Mouse (Mus musculus) C2C12 (cell line): ENCODE data around the gene St3gal3. TPM values are rescaled to one million over a fixed set of nuclear protein-coding genes. Genes with fewer than 3 reads are reported as not detected.

Experiments used
- H3K27me3 ChIP-seq: one replicate; pipeline ENCODE4 v1.6.1; 2011; ENCODE audit not compliant: control insufficient read depth, insufficient read depth, insufficient read length
- H3K36me3 ChIP-seq: one replicate; pipeline ENCODE4 v1.6.1; 2011; ENCODE audit not compliant: control insufficient read depth, insufficient read depth
- H3K4me3 ChIP-seq: one replicate; pipeline ENCODE4 v1.5.1; 2011; ENCODE audit warnings: mild to moderate bottlenecking, control low read depth; ENCODE audit not compliant: poor library complexity, insufficient read depth, severe bottlenecking
- H3K79me2 ChIP-seq: one replicate; pipeline ENCODE4 v1.6.1; 2011; ENCODE audit not compliant: control insufficient read depth, insufficient read depth
- H3K79me3 ChIP-seq: one replicate; pipeline ENCODE4 v1.6.1; 2011; ENCODE audit warnings: low read depth, control low read depth
- H3ac ChIP-seq: one replicate; pipeline ENCODE3; 2011; ENCODE audit warnings: low read depth; ENCODE audit not compliant: control insufficient read depth, insufficient read length
- CEBPB ChIP-seq: IDR thresholded peaks from one replicate; pipeline ENCODE4 v1.6.1; 2011; ENCODE audit warnings: low read depth, mild to moderate bottlenecking, control low read depth, moderate library complexity
- CTCF ChIP-seq: IDR thresholded peaks from one replicate; pipeline ENCODE4 v1.5.1; 2011; ENCODE audit not compliant: control insufficient read depth, insufficient read depth, insufficient read length
- FOSL1 ChIP-seq: IDR thresholded peaks from one replicate; pipeline ENCODE4 v1.8.0; 2011; ENCODE audit warnings: mild to moderate bottlenecking, low read length; ENCODE audit not compliant: poor library complexity, insufficient read depth, severe bottlenecking
- MAX ChIP-seq: IDR thresholded peaks from one replicate; pipeline ENCODE4 v1.6.1; 2011; ENCODE audit warnings: mild to moderate bottlenecking, control low read depth
- MYOD1 ChIP-seq: IDR thresholded peaks from one replicate; pipeline ENCODE4 v1.6.1; 2011; ENCODE audit warnings: low read depth; ENCODE audit not compliant: control insufficient read depth, insufficient read length
- MYOG ChIP-seq: IDR thresholded peaks from one replicate; pipeline ENCODE4 v1.6.1; 2011; ENCODE audit not compliant: control insufficient read depth, insufficient read length; ENCODE audit errors: extremely low read depth
- USF1 ChIP-seq: IDR thresholded peaks from one replicate; pipeline ENCODE4 v1.6.1; 2011; ENCODE audit warnings: low read depth, mild to moderate bottlenecking, control low read depth, moderate library complexity
- polyA plus RNA-seq: library from polyadenylated mRNA; unstranded; fragments of >200 nt; fragmentation: generic; extraction: Trizol; gene quantifications from one replicate; pipeline ENCODE4 v1.2.1, GENCODE M21; 2012; ENCODE audit warnings: missing spikeins

The St3gal3 gene
- polyA plus RNA-seq, 1 experiment = 20.4 TPM

- no peak overlapping the region for H3ac ChIP-seq
- no peaks in the 10 kb centered on the region for H3K79me3 ChIP-seq
- no peak overlapping the region for H3K4me3 ChIP-seq
- no peaks in the 10 kb centered on the region for H3K36me3 ChIP-seq
- no peaks in the 10 kb centered on the region for H3K79me2 ChIP-seq
- TF ChIP-seq CTCF = no peak
- H3K27me3 ChIP-seq = no peaks in the 10 kb centered on the region
Measured at GRCm38 (mm10) chr4:118054615-118055014, 80.1 kb downstream of the St3gal3 start.

DNA sequence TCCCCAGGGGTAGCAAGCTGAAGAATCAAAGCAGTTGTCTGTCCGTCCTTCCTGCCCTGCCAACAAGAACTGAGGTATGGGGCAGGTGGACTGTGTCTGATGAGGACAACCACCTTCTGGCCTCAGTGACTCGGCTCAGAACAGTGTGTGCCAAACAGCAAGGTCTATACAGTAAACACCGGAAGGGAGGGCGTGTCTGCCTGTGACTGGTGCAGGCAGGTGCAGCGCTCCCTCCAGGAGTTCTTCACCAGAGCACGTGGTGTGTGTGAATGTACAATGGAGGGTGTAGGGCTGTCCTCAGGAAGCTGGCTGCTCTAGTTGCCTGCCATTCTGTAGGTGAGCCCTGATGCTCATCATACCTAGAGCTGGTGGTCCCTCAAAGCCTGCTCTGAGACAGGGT, 80.8 kb downstream of the St3gal3 start:
- TF ChIP-seq USF1 (no peak), MYOD1 (no peak), CEBPB (no peak), MYOG (no peak), MAX (no peak), FOSL1 (no peak), CTCF (no peak)
- no peaks in the 10 kb centered on the region for H3K79me3 ChIP-seq
- no peaks in the 10 kb centered on the region for H3K36me3 ChIP-seq
- no peaks in the 10 kb centered on the region for H3K79me2 ChIP-seq
- H3K27me3 ChIP-seq = no peaks in the 10 kb centered on the region
- no peak overlapping the region for H3ac ChIP-seq
- no peak overlapping the region for H3K4me3 ChIP-seq

DNA sequence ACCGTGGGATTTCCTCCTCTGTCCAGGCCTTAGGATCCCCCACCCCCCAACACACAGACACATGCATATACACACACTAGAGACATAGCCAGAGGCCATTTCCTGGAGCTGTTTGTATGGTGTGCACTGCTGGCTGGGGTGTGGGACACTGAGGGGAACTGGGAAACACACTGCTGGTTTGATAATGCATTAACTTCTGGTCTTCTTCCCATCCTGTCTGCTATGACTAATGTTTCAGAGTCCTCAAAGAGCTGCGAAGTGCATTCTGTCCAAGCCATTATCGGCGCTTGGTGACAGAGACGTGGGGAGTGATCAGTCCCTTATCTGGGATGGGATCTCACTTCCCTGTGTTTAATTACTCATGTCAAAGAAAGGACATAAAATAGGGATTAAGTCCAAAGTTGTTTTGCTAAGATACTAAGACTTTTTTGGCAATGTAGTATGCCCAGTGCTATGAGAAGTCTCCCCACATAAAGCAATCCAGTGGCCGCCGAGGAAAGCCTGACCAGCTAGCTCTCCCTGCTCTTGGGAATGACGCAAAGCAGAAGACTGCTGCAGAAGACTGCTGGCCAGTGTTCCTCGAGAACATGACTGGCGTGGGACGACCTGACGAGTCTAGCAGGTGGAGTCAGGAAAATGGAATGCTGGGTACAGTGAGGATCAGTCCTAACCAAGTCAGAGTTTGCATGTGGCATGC, 85.0 kb downstream of the St3gal3 start:
- Histone ChIP-seq H3K79me3 (no peaks in the 10 kb centered on the region), H3K4me3 (no peak overlapping the region), H3K79me2 (no peaks in the 10 kb centered on the region), H3K27me3 (no peaks in the 10 kb centered on the region), H3K36me3 (no peaks in the 10 kb centered on the region), H3ac (no peak overlapping the region)
- TF ChIP-seq MYOD1 (peak; percentile 45), USF1 (no peak)

DNA sequence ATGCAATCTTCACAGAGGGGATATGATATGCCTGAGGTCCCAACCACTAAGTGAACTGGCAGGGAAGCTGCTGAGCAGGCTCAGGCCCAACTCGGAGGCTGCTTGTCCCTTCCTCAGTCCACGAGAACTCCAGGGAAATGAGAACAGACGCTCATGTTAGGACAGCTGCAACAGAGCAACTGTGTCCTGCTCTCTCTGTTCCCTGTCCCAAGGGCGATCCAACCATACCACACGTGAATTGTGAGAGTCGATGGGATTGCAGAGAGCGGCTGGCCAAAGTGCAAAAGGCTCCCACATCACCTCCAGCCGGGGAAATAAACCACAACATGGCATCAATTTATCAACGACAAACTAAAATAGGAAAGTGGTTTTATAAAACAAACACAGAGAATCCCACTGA, 90.2 kb downstream of the St3gal3 start:
- H3K79me2 ChIP-seq = no peaks in the 10 kb centered on the region
- TF ChIP-seq USF1 = no peak
- TF ChIP-seq MYOD1 = peak; percentile 59
- no peak for TF ChIP-seq CTCF
- no peak for TF ChIP-seq MYOG
- TF ChIP-seq CEBPB = no peak
- no peak for TF ChIP-seq FOSL1
- H3K4me3 ChIP-seq = no peak overlapping the region
- H3ac ChIP-seq = no peak overlapping the region
- no peaks in the 10 kb centered on the region for H3K79me3 ChIP-seq
- no peaks in the 10 kb centered on the region for H3K27me3 ChIP-seq
- no peaks in the 10 kb centered on the region for H3K36me3 ChIP-seq

DNA sequence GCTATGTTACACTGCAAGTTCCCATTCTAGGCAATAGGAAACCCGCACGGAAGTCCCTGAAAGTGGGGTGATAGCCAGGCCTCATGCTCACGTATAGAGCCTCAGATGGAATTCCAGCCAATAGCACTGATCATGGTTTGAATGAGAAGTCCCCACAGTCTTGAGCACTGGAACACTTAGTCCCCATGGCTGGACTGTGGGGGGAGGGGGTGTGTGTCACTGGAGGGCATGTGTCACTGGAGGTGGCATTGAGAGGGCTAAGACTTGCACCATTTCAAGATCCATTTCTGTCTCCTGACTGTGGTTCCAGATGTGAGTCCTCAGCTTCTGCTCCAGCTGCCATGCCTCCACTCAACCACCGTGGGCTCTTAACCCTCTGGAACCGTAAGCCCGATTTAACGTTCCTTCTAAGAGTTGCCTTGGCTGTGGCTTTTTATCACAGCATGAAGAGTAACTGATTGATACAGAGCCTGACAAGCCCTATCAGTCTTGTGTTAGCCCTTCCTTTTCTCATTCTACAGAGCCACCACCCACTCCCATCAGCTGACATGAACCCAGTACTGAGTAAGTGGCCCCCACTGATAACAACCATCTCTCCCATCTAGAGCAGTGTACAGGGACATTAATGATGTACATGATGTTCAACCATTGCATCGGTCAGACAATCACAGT, 91.2 kb downstream of the St3gal3 start:
- Histone ChIP-seq H3K27me3 (no peaks in the 10 kb centered on the region), H3K36me3 (no peaks in the 10 kb centered on the region)

GRCm38 (mm10) chr4:118042671-118043320, 91.9 kb downstream of the St3gal3 start:
- H3ac ChIP-seq = no peak overlapping the region
- TF ChIP-seq CTCF = no peak
- TF ChIP-seq CEBPB = no peak
- no peak for TF ChIP-seq MAX
- no peak for TF ChIP-seq MYOG
- TF ChIP-seq USF1 = no peak
- no peak for TF ChIP-seq FOSL1
- no peak for TF ChIP-seq MYOD1
- no peaks in the 10 kb centered on the region for H3K27me3 ChIP-seq
- H3K79me2 ChIP-seq = no peaks in the 10 kb centered on the region
- H3K36me3 ChIP-seq = no peaks in the 10 kb centered on the region
- H3K4me3 ChIP-seq = no peak overlapping the region
- H3K79me3 ChIP-seq = no peaks in the 10 kb centered on the region

More for the DNA sequence above, 91.2 kb downstream of the St3gal3 start:
- no peaks in the 10 kb centered on the region for H3K79me2 ChIP-seq
- no peak for TF ChIP-seq USF1
- TF ChIP-seq FOSL1 = no peak
- no peak for TF ChIP-seq CEBPB
- TF ChIP-seq MYOD1 = no peak
- H3K79me3 ChIP-seq = no peaks in the 10 kb centered on the region
- H3K4me3 ChIP-seq = no peak overlapping the region
- H3ac ChIP-seq = no peak overlapping the region
